Mouse (Mus musculus): ENCODE data around the gene Pate4.
"Not testable (repeated sequence)": the region's sequence is repeated elsewhere in the genome, so short reads cannot be mapped to it uniquely, and the experiment has no call there.

Gene Pate4

DNA sequence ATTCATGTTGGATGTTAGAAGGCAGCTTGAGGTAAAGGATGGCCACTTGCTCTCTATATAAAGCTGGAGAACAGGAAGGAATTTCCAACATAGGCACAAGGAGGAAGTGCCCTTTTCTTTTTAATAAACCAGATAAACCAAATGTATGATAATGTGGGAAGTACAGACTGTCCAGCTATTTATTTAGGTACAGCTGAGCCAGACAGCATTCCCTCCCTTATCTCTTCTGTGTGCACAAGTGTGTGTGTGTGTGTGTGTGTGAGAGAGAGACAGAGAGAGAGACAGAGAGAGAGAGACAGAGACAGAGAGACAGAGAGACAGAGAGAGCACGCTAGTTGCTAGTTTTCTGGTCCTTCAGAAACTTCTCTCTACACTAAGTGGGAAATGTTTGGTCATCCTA, at the start of gene Pate4:
Pate4 (minus strand) TSS at position 101 of the 400 bp plus-strand sequence.
- in situ Hi-C loops (cut with MboI, MseI): no loop called here

DNA sequence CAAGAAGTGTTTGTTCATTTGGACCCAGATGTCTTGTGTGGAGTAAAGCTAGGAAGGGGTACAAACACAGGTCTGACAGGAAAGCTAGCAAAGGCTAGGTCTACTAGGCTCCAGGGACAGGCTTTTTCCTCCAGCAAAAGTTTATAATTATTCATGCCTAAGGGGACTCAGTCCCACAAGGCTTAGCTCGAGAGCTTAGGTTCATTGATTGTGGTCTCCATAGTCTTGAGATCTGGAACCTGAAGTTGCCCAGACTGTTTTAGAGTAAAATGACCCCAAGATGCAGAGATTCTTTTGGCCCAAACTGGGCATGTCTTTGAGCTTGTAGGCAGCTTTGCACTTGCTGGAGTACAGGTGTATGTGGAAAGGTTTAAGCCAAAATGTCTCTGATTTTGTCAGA, 36.4 kb upstream of the Pate4 start, which contains the start of gene Pate3:
Pate3 (minus strand) TSS at position 101 of the 400 bp plus-strand sequence.
- in situ Hi-C loops (cut with MboI, MseI): no loop called here

GRCm38 (mm10) chr9:35632981-35633380, 21.2 kb upstream of the Pate4 start:
- in situ Hi-C loops (cut with MboI, MseI): no loop called here

DNA sequence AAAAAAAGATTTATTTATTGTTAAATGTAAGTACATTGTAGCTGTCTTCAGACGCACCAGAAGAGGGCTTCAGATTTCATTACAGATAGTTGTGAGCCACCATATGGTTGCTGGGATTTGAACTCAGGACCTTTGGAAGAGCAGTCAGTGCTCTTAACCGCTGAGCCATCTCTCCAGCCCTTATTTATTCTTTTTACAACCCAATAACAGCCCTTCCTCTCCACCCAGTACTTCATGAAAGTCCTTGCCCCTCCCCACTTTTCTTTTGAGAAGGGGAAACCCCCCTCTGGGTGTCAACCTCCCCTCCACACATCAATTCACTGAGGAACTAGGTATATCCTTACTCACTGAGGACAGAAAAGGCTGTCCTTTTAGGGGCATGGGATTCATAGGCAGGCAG, 5.0 kb upstream of the Pate4 start:
- in situ Hi-C loops (cut with MboI, MseI): not testable (repeated sequence)

DNA sequence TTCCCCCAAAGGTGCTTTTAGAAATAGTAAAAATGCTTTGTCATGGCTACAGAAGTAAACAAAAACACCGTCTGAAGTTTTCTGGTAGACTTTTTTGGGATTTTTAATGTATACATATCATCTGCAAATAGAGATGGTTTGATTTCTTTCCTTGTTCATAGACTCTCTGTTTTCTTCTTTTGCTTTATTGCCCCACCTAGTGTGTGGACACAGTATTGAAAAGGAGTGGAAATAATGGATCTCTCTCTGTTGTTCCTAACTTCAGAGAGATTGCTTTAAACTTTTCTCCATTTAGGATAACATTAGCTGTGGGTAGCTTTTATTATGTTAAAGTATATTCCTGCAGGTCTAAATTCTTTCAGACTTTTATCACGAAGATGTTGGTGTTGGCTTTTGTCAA, 2.3 kb upstream of the Pate4 start:
- in situ Hi-C loops (cut with MboI, MseI): no loop called here

GRCm38 (mm10) chr9:35607647-35608405, 3.9 kb downstream of the Pate4 start:
- in situ Hi-C loops (cut with MboI, MseI): no loop called here

DNA sequence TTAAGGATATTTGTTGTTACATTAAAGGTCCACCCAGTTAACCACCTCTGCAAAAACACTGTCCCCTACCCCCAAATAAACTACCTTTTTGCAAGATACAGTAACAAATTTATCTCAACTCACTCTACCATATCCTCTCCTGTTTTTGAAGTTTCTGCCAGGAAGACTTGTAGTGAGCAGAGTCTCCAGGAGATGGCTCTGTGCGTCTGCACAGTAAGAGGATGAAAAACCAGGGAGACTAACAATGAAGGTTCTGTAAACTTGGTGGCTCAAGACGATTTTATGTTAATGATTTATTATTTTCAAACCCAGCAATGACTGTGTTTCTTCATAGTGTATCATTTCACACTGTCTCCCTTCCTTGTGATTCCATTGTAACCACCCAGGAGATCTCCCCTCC, 18.8 kb downstream of the Pate4 start:
- in situ Hi-C loops (cut with MboI, MseI): no loop called here

DNA sequence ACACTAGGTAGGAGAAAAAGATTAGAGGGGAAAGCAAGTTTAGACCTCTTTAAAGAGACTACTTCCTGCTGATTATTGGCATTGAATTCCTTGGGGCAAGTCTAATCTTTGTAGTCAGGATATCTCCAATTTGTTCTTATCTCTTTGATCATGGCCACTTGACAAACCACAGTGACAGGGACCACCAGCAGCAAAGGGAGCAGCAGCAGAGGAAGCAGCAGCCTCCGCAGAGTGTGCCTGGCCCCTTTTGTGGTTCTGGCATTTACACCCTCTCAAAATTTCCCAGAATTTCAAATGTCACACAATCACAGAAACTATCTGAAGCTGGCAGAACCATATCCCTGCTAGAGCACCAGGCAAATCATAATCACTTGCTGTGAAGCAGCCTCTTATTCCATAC, 24.1 kb downstream of the Pate4 start:
- in situ Hi-C loops (cut with MboI, MseI): no loop called here

- in situ Hi-C loops (cut with MboI, MseI): no loop called here
Measured at GRCm38 (mm10) chr9:35574416-35574815, 37.3 kb downstream of the Pate4 start.

DNA sequence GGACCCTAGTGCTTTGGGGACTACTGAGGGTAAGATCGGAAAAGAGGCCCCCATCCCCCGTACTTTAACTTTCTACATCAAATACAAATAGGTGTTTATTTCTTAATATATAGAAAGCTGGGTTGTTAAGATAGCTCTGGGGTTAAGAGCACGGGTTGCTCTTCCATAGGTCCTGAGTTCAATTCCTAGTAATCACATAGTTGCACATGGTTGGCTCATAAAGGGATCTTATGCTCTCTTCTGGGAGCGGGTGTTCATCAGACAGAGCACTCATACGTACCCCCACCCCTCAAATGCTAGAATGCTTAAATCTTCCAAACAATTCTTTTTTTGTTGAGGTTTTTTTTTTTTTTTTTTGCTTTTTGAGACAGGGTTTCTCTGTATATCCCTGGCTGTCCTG, 41.1 kb downstream of the Pate4 start:
- in situ Hi-C loops (cut with MboI, MseI): no loop called here

- in situ Hi-C loops (cut with MboI, MseI): loop anchor here (10.0 kb wide), 1 partner anchor 1155 kb away; the partner anchor contains the start of gene Chek1
Measured at GRCm38 (mm10) chr9:35569571-35570534, 41.9 kb downstream of the Pate4 start, which contains the start of the genes Pate2 and Hyls1. Gene Pate2, plus strand, starts transcription at chr9:35570284. Gene Hyls1, minus strand, starts transcription at chr9:35570398.

DNA sequence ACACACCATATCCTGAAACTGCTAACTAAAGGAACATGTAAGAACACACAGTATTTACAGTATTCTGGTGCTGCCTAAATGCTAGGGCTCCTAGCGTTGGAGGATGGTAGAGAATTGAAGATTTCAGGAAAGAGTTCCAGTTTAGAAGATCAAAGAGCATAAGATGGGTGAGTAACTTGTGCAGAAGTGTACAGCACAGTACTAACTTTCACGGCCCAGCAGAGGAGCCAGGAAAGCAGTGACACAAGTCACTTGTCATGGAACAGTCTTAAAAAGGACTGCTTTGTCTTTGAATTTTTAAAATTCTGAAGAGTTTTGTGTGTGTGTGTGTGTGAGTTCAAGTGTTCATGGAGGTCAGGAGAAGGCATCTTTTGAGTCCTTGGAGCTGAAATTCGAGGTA, 43.7 kb downstream of the Pate4 start:
- in situ Hi-C loops (cut with MboI, MseI): loop anchor here (10.0 kb wide), 1 partner anchor 1157 kb away; the partner anchor contains the start of gene Chek1

DNA sequence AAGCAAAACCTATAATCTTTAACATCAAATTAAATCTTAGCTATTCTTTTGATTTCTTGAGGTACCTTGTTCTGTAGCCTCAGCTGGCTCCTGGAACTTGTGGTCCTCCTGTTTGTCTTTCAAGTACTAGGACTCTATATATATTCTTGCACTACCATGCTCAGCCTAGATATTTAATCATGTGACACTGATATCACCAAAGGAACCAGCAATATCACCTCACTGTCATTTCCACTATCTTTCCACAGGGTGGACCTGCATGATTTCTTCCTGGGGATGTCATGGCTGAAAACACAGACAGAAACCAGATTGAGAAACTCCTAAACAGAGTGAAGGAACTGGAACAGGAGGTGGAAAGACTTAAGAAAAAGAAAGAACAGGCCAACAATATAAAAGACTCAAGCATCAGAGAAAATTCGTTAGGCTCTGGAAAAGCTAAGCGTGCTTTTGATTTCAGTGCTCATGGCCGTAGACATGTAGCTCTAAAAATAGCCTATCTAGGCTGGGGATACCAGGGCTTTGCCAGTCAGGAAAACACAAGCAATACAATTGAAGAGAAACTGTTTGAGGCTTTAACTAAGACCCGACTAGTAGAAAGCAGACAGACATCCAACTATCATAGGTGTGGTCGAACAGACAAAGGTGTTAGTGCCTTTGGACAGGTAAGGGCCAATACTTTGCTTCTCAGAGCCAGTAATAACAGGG, 47.1 kb downstream of the Pate4 start:
- in situ Hi-C loops (cut with MboI, MseI): loop anchor here (10.0 kb wide), 1 partner anchor 1160 kb away; the partner anchor contains the start of gene Chek1

GRCm38 (mm10) chr9:35561583-35561982, 50.2 kb downstream of the Pate4 start:
- in situ Hi-C loops (cut with MboI, MseI): loop anchor here (10.0 kb wide), 1 partner anchor 1163 kb away; the partner anchor contains the start of gene Chek1

DNA sequence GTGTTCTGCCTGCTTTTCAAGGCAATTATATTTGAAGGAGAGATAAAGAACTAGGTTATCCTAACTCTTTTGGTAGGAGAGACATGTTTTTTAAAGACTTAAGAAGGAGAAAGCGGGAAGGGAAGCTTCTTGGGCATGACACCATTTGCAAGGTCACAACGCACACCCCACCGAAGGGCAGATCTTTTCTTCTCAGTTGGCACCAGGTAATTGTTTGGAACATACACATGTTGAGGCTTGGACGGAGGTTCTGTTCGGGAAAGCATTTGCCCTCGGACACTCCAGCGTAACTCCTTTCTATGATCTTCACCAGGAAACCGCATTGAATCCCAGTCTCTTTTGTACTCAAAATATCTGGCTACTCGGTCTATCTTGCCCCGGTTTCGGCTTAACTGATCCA, 50.7 kb downstream of the Pate4 start:
- in situ Hi-C loops (cut with MboI, MseI): loop anchor here (10.0 kb wide), 1 partner anchor 1164 kb away; the partner anchor contains the start of gene Chek1

DNA sequence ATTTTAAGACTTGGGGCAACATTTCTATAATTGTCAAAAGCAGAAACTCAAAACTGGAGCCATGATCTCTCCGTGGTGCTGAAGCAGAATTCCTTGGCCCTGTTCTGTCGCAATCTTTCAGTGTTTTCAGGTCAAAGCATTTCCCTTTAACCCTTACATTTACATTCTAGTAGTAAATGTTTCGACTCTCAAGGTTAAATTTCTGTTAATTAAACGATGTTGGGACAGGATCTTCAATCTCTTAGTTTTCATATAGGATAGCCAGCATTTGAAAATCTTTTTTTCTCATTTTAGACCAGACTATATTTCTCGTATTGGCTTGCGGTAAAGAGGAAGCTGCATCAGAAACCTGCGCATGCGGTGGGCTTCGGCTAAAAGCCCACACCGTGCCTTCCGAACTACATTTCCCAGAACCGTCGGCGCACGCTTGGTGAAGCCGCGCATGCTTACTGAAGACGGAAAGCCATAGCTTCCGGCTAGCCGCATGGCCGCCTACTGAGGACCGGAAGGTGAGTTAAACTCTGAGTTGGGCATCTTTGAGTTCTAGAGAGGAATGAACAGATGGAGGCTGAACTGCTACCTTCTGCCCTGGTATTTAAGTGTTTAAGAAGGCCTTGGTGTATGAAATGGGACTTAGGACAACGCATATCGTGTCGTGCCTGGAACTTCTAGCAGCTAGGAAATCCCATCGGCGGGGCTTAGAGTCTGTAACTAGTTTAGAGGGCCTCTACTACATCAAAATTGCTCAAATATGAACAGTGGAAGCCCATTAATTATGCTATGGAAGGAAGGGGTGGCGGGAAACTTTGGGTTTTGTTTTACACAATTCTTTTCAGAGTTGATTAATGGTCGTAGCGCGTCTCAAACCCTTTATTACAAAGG, 52.5 kb downstream of the Pate4 start:
- in situ Hi-C loops (cut with MboI, MseI): no loop called here

DNA sequence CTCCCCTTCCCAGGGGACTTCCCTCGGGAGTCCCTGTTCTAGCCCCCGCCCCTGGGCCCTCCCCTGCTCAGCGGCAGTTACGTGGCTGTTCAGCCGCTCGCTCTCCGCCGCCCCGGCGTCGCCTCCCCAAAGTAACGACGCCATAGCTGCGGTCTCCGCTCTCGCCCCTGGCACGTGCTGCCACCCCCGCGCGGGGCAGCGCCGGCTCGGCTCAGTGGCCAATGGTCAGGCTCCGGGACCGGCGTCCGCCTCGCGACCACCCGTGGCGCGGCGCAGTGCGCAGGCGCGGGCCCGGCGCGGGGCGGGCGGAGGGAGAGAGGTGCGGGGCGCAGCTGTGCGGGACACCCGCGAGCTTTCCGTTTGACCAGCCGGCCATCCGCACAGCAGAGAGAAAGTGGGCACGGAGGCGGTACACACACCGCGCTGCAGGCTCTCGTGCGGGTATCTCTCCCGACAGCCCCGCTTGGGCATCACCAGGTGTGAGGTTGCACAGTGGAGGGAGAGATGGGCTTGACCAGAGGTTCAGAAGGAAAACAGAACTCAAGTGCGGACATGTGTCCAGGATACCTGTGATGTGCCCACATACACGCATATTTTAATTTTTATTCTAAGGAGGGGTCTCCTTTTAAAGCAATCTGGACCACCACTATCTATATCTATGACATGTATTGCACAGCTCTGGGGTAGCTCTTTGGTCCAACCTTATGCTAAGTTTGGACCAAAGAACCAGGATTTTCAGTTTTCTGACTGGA, 53.3 kb downstream of the Pate4 start, which contains the start of the genes Ddx25 and Pus3:
Ddx25 (minus strand) TSS at position 272 of the 752 bp plus-strand sequence.
Pus3 (plus strand) TSS at position 339 of the 752 bp plus-strand sequence.
- in situ Hi-C loops (cut with MboI, MseI): no loop called here
